Mouse (Mus musculus) embryo, embryonic 10.5 days (tissue): Measurements from ENCODE around the gene Samd1.
"Not testable (repeated sequence)": the region's sequence is repeated elsewhere in the genome, so short reads cannot be mapped to it uniquely, and the experiment has no call there.

ENCODE experiments used
- DNase-seq: peaks from one replicate; pipeline ENCODE4 v3.0.0-alpha.2; 2015; ENCODE audit warnings: low spot score

Samd1 gene

DNA sequence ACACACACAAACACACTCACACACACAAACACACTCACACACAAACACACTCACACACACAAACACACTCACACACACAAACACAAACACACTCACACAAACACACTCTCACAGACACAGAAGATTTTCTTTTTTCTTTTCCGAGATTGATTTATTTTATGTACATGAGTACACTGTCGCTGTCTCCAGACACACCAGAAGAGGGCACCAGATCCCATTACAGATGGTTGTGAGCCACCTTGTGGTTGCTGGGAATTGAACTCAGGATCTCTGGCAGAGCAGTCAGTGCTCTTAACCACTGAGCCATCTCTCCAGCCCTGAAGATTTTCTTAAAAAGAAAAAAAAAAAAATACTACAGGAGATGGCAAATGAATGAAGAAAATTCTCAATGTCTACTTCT is 14.2 kb upstream of the Samd1 start:
- DNase-seq: not testable (repeated sequence)

DNA sequence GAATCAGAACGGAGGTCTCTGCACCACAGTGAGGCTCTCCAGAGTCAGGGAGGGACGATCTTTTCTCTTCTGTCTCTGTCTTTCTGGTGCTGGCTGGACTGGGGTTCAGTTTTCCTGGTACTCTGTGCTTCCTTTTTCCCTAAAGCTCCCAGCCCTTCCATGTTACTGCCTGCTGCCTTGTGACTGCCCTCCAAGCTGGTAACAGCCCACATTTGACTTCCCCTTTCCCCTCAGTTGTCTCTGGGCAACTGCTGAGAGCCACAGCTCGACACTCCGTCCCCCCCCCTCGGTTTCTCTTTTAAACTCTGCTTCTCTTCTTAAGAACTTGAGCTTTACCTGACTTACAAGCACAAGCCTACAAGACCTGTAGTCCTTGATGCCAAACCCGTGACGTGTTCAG is 8.2 kb upstream of the Samd1 start:
- DNase-seq: no peak

- DNase-seq: no peak
These were observed 7.3 kb upstream of the Samd1 start for GRCm38 (mm10) chr8:83990170-83990569.

- DNase-seq: no peak
These were observed 5.0 kb upstream of the Samd1 start for GRCm38 (mm10) chr8:83992488-83992887.

DNA sequence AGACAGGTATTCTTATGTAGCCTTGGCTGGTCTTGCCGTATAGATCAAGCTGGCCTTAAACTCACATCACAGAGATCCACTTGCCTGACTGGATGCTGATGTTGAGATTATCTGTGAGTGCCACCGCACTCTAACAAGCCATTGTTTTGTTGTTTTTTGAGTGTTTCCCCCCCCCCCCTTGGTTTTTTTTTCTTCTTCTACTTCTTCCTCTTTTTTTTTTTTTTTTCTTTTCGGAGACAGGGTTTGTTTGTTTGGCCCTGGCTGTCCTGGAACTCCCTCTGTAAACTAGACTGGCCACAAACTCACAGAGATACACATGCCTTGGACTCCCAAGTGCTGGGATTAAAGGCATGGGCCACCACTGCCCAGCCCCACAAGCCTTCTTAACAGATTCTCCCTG is 3.4 kb upstream of the Samd1 start:
- no peak for DNase-seq

DNA sequence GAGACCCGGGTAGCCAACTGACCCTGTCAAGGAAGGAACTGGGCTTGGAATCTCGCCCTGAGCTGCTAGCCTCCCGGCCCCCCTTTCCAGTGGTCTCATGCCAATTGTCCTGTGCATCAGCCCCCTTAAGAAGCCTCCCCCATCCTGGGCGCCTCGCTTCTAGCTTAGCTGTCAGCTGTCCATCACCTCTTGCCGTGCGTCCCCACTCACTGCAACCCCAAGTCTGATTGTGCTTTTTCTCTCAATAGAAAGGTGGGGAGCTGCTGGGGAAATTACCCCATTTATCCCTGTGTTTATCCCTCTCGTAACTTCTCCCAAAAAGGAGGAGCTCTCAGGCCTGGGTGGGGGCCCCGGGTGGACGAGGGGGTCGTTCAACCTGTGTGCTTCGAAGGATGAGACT is 1.5 kb upstream of the Samd1 start:
- no peak for DNase-seq

GRCm38 (mm10) chr8:83996567-83997505 is 636 bp upstream of the Samd1 start:
- DNase-seq: peak; percentile 91

DNA sequence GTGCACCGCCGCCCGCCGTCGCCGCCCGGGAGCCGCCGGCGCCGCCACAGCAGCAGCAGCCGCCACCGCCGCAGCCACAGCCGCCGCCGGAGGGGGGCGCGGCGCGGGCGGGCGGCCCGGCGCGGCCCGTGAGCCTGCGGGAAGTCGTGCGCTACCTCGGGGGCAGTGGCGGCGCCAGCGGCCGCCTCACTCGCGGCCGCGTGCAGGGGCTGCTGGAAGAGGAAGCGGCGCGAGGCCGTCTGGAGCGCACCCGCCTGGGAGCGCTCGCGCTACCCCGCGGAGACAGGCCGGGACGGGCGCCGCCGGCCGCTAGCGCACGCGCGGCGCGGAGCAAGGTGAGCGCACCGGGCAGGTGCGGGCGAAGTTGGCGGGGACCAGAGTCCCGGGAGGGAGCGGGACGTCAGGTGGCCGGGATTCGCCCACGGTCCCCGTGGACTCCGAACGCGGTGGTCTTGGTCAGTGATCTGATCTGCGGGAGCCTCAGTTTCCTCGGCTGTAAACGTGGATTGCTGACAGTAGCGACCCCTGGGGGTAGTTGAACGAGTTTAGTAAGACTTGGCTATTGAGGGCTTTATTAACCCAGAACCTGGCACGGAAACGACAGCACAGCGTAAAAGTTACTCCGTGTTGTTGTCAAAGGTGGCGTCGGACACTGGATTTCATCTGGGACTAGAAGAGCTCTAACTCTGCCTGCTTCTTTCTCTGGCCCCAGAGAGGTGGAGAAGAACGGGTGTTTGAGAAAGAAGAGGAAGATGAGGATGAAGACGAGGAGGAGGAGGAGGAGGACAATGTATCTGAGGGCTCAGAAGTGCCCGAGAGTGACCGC is 972 bp downstream of the Samd1 start:
- peak; percentile 85 for DNase-seq

- DNase-seq: no peak
These were observed 1.7 kb downstream of the Samd1 start for GRCm38 (mm10) chr8:83999057-83999705.

DNA sequence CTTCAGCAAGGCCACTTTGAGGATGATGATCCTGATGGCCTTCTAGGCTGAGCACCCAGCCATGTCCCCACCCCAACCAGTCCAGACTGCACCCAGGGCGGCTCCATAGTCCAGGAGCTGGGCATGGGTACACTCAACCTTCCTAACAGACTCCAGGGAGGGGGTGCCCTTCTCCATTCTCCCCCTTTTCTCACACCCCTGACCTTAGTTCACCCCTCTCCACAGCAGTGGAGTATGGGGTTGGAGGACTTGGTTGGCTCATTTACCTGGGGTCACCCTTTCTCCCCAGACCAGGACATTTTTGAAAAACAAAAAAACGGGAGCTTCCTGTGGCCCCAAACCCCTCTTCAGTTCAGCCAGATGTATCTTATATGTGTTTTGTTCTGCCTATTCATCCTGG is 2.4 kb downstream of the Samd1 start:
- no peak for DNase-seq

GRCm38 (mm10) chr8:84001281-84002000 is 4.0 kb downstream of the Samd1 start, which contains the start of gene 1700067K01Rik:
Gene 1700067K01Rik, plus strand, starts transcription at chr8:84001502.
- DNase-seq: no peak

DNA sequence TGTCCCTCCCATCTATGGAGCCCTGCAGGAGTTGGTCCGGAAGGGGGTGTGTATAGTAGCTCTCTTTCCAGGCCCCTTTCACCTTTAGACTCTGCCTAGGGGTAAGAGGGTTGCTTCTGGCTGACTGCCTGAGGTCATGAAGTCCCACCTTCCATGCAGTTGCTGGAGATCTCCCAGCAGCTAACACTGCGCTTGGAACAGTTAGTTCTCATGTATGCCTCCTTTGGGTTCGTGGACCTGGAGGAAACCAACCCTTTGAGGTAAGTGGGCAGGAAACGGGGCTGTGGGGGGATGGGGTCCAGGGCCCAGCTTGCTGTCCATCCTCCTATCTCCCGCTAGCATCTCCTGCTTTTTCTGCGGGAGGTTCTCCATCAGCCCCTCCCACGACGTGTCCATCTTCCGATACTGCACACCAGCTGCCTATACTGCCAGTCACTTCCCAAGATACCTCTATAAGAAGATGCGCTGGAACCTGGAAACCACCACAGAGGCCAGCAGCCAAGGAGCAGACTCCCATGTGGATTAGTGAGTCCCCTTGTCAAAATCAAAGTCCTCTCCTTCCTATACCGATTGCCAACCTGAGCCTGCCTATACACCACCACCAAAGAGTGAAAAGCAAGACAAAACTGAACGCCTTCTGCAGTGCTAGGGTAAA is 5.6 kb downstream of the Samd1 start:
- no peak for DNase-seq

DNA sequence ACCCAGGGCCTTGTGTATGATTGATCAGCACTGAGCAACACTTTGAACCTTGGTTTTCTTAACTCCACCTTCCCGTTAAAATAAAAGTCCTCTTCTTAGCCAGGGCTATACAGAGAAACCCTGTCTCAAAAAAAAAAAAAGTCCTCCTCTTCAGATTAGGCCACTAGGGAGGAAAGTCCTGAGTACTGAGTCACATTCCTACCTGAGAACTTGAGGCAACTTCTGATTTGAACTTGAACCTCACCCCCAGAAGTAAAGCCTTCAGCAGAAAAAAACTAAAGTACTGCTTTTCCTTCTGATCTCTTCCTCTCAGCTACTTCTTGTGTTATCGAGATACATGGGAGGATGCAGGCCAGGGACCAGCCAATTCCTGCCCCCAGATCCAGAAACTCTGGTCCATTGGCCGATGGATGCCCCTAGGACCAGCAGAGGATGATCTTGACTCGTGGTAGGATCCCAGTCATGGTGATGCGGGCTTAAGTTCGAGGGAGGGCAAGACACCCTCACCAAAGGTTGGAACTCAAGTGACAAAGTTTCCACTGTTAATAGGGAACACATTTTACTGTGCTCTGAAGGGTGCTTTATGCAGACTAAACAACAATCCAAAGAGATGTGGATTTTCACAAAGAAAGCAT is 6.3 kb downstream of the Samd1 start:
- DNase-seq: no peak

GRCm38 (mm10) chr8:84004533-84005201 is 7.2 kb downstream of the Samd1 start:
- DNase-seq: peak; percentile 95

DNA sequence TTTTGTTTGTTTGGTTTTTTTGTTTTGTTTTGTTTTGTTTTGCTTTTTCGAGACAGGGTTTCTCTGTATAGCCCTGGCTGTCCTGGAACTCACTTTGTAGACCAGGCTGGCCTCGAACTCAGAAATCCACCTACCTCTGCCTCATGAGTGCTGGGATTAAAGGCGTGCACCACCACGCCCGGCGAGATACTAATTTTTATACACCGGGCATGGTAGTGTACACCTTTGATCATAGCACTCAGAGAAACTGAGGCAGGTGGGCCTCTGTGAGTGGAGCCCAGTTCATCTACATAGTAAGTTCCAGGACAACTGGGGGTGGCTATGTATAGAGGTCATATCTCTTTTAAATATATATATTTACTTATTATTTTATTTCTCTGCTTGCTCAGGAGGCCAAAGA is 8.0 kb downstream of the Samd1 start:
- not testable (repeated sequence) for DNase-seq

- peak; percentile 69 for DNase-seq
These were observed 10.9 kb downstream of the Samd1 start for GRCm38 (mm10) chr8:84008362-84008761.

DNA sequence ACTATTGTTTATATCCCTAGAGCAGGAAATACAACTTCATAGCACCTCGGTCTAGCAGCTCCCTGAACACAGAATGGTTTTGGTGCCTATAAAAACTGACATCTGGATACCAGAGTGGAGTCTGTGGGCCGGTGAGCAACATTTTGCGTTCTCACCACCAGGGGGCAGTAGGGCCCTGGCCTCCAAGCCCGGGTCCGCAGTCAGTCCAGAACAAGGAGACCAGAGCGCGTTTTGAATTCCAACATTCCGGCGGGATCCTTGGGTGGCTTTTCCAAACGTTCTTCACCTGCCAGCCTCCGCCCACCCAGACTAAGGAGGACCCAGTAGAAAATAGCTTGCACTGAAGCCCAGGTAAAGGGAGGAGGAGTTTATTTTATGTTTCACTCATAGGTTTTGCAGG is 12.4 kb downstream of the Samd1 start:
- DNase-seq: peak; percentile 93

DNA sequence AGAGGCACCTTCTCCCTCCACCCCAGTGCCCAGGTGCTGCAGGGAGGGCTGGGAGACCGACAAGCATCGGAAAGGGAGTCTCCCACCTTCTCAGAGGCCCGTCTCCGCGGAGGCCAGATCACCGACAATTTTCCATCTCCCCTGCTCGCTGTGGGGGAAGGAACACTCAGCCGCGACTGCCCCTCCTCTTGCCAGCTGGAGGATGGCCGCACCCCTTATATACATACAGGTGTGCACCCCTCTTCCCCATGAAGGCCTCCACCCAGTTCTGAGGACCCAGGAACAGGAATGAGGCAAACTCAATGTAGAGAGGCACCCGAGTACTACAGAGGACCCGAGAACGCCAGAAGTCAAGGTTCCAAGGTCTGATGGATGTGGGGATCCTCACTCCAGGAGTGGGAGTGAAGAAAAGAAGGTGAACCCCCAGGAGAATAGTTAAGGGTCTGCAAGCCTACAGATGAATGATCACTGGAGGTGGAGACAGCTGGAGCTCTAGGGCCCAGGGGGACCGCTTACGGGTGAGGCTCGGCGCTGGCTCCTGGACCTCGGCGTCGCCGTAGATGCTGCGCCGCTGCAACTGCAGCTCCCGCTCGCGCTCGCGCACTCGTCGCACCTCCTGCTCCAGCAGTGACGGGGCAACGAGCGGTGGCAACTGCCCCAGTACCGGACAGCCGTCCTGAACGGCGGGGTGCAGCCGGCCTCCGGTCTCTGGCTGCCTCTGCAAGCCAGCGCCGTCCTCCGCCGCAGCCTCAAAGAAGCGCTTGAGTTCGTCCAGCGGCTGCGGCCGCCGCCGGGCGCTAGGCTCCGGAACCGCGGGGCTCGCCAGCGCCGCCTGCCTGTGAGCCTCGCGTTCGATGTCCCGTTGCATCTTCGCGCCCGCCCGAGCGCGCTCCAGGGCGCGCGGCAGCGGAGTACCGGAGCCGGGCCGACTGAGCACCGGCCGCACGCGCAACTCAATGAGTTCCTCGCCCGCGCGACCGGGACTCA is 13.4 kb downstream of the Samd1 start:
- DNase-seq: peak; percentile 84
